Mouse (Mus musculus) cerebellum, adult 2 months (tissue): ENCODE measurements around the gene Mc1r.

Source experiments
- CTCF ChIP-seq: fragments of 200-500 bp; IDR thresholded peaks from 2 replicates; pipeline ENCODE4 v1.5.1; 2011; ENCODE audit warnings: low read depth, mild to moderate bottlenecking, control low read depth, low read length, moderate library complexity, borderline replicate concordance; ENCODE audit not compliant: insufficient read depth
- POLR2A ChIP-seq: fragments of 200-500 bp; IDR thresholded peaks from 2 replicates; pipeline ENCODE4 v1.6.1; 2011; ENCODE audit warnings: low read length, control low read depth, borderline replicate concordance; ENCODE audit not compliant: insufficient read depth

- TF ChIP-seq CTCF (no peak), POLR2A (no peak)
Measured at GRCm38 (mm10) chr8:123376106-123376505, 30.8 kb upstream of the Mc1r start.
